In genomic region chr11:120240941-120241890, GRCm38 (mm10) we compare ENCODE assay signal across 8 mouse cellular contexts. TPM values are rescaled to one million over a fixed set of nuclear protein-coding genes. Genes with fewer than 3 reads are reported as not detected.
DNase-seq lines count a peak whose midpoint lies in the region; ATAC-seq and TF ChIP-seq lines count a peak whose summit lies in the region.

No protein-coding gene starts in this region.

- H3K36me3 ChIP-seq in heart, postnatal 0 days (replicated peaks; ENCODE audit: control insufficient read depth, insufficient read depth, low read length): no peaks in the 10 kb centered on the region
- H3K36me3 ChIP-seq in liver, embryonic 11.5 days (ENCODE audit: control insufficient read depth, insufficient read depth, low read length): no peaks in the 10 kb centered on the region
- no peaks in the 10 kb centered on the region for H3K36me3 ChIP-seq in stomach, embryonic 16.5 days (ENCODE audit: control insufficient read depth, insufficient read depth, low read length)

- TF ChIP-seq CTCF in heart, postnatal 0 days (IDR thresholded peaks at IDR 0.05; ENCODE audit: low read depth): no peak

- H3K4me3 ChIP-seq in heart, postnatal 0 days (ENCODE audit: low read depth, low read length): peak overlapping the region; percentile 12; the same call in 1 of the 2 replicates
- no peak overlapping the region for H3K4me3 ChIP-seq in liver, embryonic 11.5 days (ENCODE audit: low read depth, low read length)
- H3K4me3 ChIP-seq in stomach, embryonic 16.5 days (replicated peaks; ENCODE audit: low read length): peak overlapping the region; percentile 25; the same call in 1 of the 2 replicates

- no peak for DNase-seq in frontal cortex, postnatal 25 days (ENCODE audit: low spot score in 2 of 2)
- peak; percentile 73 for DNase-seq in brain, adult 2 months (ENCODE audit: low read depth, low spot score)
- no peak for DNase-seq in heart, postnatal 0 days (ENCODE audit: low spot score)
- DNase-seq in liver, embryonic 11.5 days (ENCODE audit: low spot score): no peak
- DNase-seq in layer of hippocampus, adult 11-12 months (ENCODE audit: low spot score): no peak
- DNase-seq in urinary bladder, postnatal 25 days (ENCODE audit: low spot score): no peak

- no peaks in the 10 kb centered on the region for H3K9me3 ChIP-seq in heart, postnatal 0 days (replicated peaks; ENCODE audit: control insufficient read depth, low read length)
- H3K9me3 ChIP-seq in liver, embryonic 11.5 days (ENCODE audit: control insufficient read depth, low read length): no peaks in the 10 kb centered on the region
- H3K9me3 ChIP-seq in stomach, embryonic 16.5 days (replicated peaks; ENCODE audit: control insufficient read depth, low read length): no peaks in the 10 kb centered on the region

- peak; percentile 16; the same call in 1 of the 2 replicates for ATAC-seq in frontal cortex, adult (ENCODE audit: low TSS enrichment)
- ATAC-seq in heart, postnatal 0 days (ENCODE audit: insufficient read depth, low read depth): no peak
- ATAC-seq in liver, embryonic 11.5 days (replicated peaks; ENCODE audit: low FRiP score): no peak
- ATAC-seq in stomach, embryonic 16.5 days (ENCODE audit: insufficient read depth, low FRiP score): no peak

- H3K27me3 ChIP-seq in heart, postnatal 0 days (ENCODE audit: control insufficient read depth, insufficient read depth, low read length): no peaks in the 10 kb centered on the region
- peaks cover 31% of the 10 kb centered on the region for H3K27me3 ChIP-seq in liver, embryonic 11.5 days (replicated peaks; ENCODE audit: control insufficient read depth, insufficient read depth, low read length)
- H3K27me3 ChIP-seq in stomach, embryonic 16.5 days (ENCODE audit: control insufficient read depth, insufficient read depth, low read length): no peaks in the 10 kb centered on the region

- H3K9ac ChIP-seq in heart, postnatal 0 days (replicated peaks; ENCODE audit: low read depth, low read length): peak overlapping the region; percentile 29; the same call in 1 of the 2 replicates
- no peak overlapping the region for H3K9ac ChIP-seq in liver, embryonic 11.5 days (ENCODE audit: low read depth, low read length)
- H3K9ac ChIP-seq in stomach, embryonic 16.5 days (ENCODE audit: low read length): peak overlapping the region; percentile 61

- 9% methylated on average over 29 of the region's 29 CpGs for WGBS in heart, postnatal 0 days
- 45% methylated on average over 29 of the region's 29 CpGs for WGBS in liver, embryonic 11.5 days
- 20% methylated on average over 29 of the region's 29 CpGs for WGBS in stomach, embryonic 16.5 days

- H3K4me2 ChIP-seq in heart, postnatal 0 days (ENCODE audit: low read depth, low read length): peak overlapping the region; percentile 97
- peak overlapping the region; percentile 99 for H3K4me2 ChIP-seq in liver, embryonic 11.5 days
- peak overlapping the region; percentile 87 for H3K4me2 ChIP-seq in stomach, embryonic 16.5 days (ENCODE audit: low read depth, low read length)

- H3K4me1 ChIP-seq in heart, postnatal 0 days (ENCODE audit: control insufficient read depth, insufficient read depth): peaks cover 44% of the 10 kb centered on the region
- peaks cover 57% of the 10 kb centered on the region for H3K4me1 ChIP-seq in liver, embryonic 11.5 days (replicated peaks; ENCODE audit: control insufficient read depth, insufficient read depth, low read length)
- peaks cover 64% of the 10 kb centered on the region for H3K4me1 ChIP-seq in stomach, embryonic 16.5 days (ENCODE audit: control insufficient read depth, insufficient read depth, low read length)

- H3K27ac ChIP-seq in heart, postnatal 0 days (ENCODE audit: low read depth): peak overlapping the region; percentile 90
- H3K27ac ChIP-seq in liver, embryonic 11.5 days (ENCODE audit: low read depth, low read length): peak overlapping the region; percentile 53
- H3K27ac ChIP-seq in stomach, embryonic 16.5 days (ENCODE audit: low read length): peak overlapping the region; percentile 68

- TF ChIP-seq EP300 in heart, postnatal 0 days (IDR thresholded peaks at IDR 0.05; ENCODE audit: low read depth): no peak

RNA-seq across cellular contexts. Expression of gene Bahcc1, which starts 8.5 kb away (rescaled TPM):
- total RNA-seq in heart, postnatal 0 days (2014; rRNA removed; ENCODE audit: low replicate concordance): 12.2 and 13.1 TPM in 2 replicates
- polyA plus RNA-seq in heart, postnatal 0 days (2015; fragmentation: Nextera tagmentation; extraction: Ambion mirVana): 2.8 and 3.5 TPM in 2 replicates
- 6.7 and 8.8 TPM in 2 replicates for polyA plus RNA-seq in liver, embryonic 11.5 days (2014; fragmentation: Nextera tagmentation; extraction: Ambion mirVana)
- 4.5 and 5.6 TPM in 2 replicates for polyA plus RNA-seq in stomach, embryonic 16.5 days (2015; fragmentation: Nextera tagmentation; extraction: Ambion mirVana)
